ENCODE assay signal across 9 mouse cellular contexts in genomic region chr2:126599005-126599404, GRCm38 (mm10). TPM values are rescaled to one million over a fixed set of nuclear protein-coding genes. Genes with fewer than 3 reads are reported as not detected.
DNase-seq lines count a peak whose midpoint lies in the region; ATAC-seq and TF ChIP-seq lines count a peak whose summit lies in the region.
"Had no signal": no experiment of that assay in that cellular context is flagged by ENCODE, and none has a peak within 500 bp of the region (broad histone marks: within the 10 kb centered on the region; RNA-seq: fewer than 3 reads in every experiment).

No protein-coding gene starts in this region.

- H3K27me3 ChIP-seq in heart, embryonic 11.5 days (ENCODE audit: control insufficient read depth, insufficient read depth, low read length) = no peaks in the 10 kb centered on the region
- H3K27me3 ChIP-seq in liver, adult 2 months (ENCODE audit: control insufficient read depth, insufficient read depth, low read length) = no peaks in the 10 kb centered on the region
- H3K27me3 ChIP-seq: lung, embryonic 15.5 days had no signal

- no peak overlapping the region for H3K27ac ChIP-seq in heart, embryonic 11.5 days (ENCODE audit: low read depth, low read length)
- no peak overlapping the region for H3K27ac ChIP-seq in liver, adult 2 months (replicated peaks; ENCODE audit: insufficient read depth, low read depth, low read length)
- H3K27ac ChIP-seq: lung, embryonic 15.5 days had no signal

- TF ChIP-seq CTCF in brain, embryonic 14.5 days (IDR thresholded peaks at IDR 0.05; ENCODE audit: borderline replicate concordance, extremely low read depth, insufficient read depth, insufficient read length) = peak; percentile 36; the same call in 1 of the 2 replicates
- peak; percentile 24 for TF ChIP-seq CTCF in liver, adult 2 months (IDR thresholded peaks at IDR 0.05; ENCODE audit: low read depth, low read length)

- no peaks in the 10 kb centered on the region for H3K79me2 ChIP-seq in liver, adult 2 months (ENCODE audit: control insufficient read depth, insufficient read depth, low read length)

- no peaks in the 10 kb centered on the region for H3K36me3 ChIP-seq in heart, embryonic 11.5 days (ENCODE audit: control insufficient read depth, insufficient read depth, low read length)
- no peaks in the 10 kb centered on the region; the same call in 1 of the 2 replicates for H3K36me3 ChIP-seq in liver, adult 2 months (ENCODE audit: control insufficient read depth, insufficient read depth, low read length)
- H3K36me3 ChIP-seq: lung, embryonic 15.5 days had no signal

- H3K9me3 ChIP-seq in heart, embryonic 11.5 days (replicated peaks; ENCODE audit: control insufficient read depth, low read length) = no peaks in the 10 kb centered on the region
- H3K9me3 ChIP-seq: lung, embryonic 15.5 days had no signal

- H3K9ac ChIP-seq in heart, embryonic 11.5 days (ENCODE audit: low read depth, low read length) = no peak overlapping the region
- no peak overlapping the region for H3K9ac ChIP-seq in liver, adult 2 months (ENCODE audit: low read depth, low read length)
- H3K9ac ChIP-seq: lung, embryonic 15.5 days had no signal

- no peak for ATAC-seq in heart, embryonic 11.5 days (replicated peaks; ENCODE audit: insufficient number of reproducible peaks, low FRiP score, low TSS enrichment)

- no peak for TF ChIP-seq POLR2A in brain, embryonic 14.5 days (IDR thresholded peaks at IDR 0.05; ENCODE audit: borderline replicate concordance, extremely low read depth, insufficient read depth, insufficient read length, poor library complexity, severe bottlenecking)
- no peak for TF ChIP-seq POLR2A in liver, adult 2 months (IDR thresholded peaks at IDR 0.05; ENCODE audit: extremely low read depth, insufficient read depth, low read length)

- DNase-seq in heart, adult 9 months (ENCODE audit: low spot score in 2 of 2) = no peak
- DNase-seq in A20 (ENCODE audit: low read depth, low spot score) = peak; percentile 64
- DNase-seq in brain, embryonic 14.5 days (ENCODE audit: low read depth) = peak; percentile 37
- DNase-seq in liver, adult 2 months (ENCODE audit: extremely low read depth, low read depth, low spot score) = peak; percentile 27
- DNase-seq in urinary bladder, postnatal 4 days (ENCODE audit: low spot score in 2 of 2) = no peak
- no peak for DNase-seq in adrenal gland, postnatal 36 days
- DNase-seq in kidney, adult 18-20 months = no peak

- H3K4me3 ChIP-seq in heart, embryonic 11.5 days (ENCODE audit: low read depth, low read length) = no peak overlapping the region
- H3K4me3 ChIP-seq in liver, adult 2 months (ENCODE audit: insufficient read depth, low read depth, low read length) = no peak overlapping the region
- H3K4me3 ChIP-seq: lung, embryonic 15.5 days had no signal

- H3K4me2 ChIP-seq in heart, embryonic 11.5 days = peak overlapping the region; percentile 24
- H3K4me2 ChIP-seq: lung, embryonic 15.5 days had no signal

- H3K4me1 ChIP-seq in heart, embryonic 11.5 days (ENCODE audit: control insufficient read depth, insufficient read depth, low read length) = no peaks in the 10 kb centered on the region
- peaks cover 32% of the 10 kb centered on the region for H3K4me1 ChIP-seq in liver, adult 2 months (ENCODE audit: control insufficient read depth, insufficient read depth, low read length)
- H3K4me1 ChIP-seq: lung, embryonic 15.5 days had no signal

- WGBS in heart, embryonic 11.5 days (ENCODE audit: insufficient replicate concordance) = 8% methylated on average over 3 of the region's 3 CpGs
- WGBS in liver, adult 2 months = 28% methylated on average over 3 of the region's 3 CpGs

RNA-seq across cellular contexts. Expression of gene Hdc, which starts 20.1 kb away (rescaled TPM):
- polyA plus RNA-seq in heart, embryonic 11.5 days (2014; fragmentation: Nextera tagmentation; extraction: Ambion mirVana) = 3.5 and 4.3 TPM in 2 replicates
- 2.0 and 2.2 TPM in 2 replicates for polyA plus RNA-seq in brain, embryonic 14.5 days (2012; rRNA removed)
- 1.1 and 1.8 TPM in 2 replicates for total RNA-seq in liver, adult 2 months (2014; rRNA removed)
- polyA plus RNA-seq in liver, adult 2 months (2012; rRNA removed) = 0.97 and 1.7 TPM in 2 replicates
- 10 to 100 TPM in 1 of 2 experiments, 1 to 10 TPM in 1; 2.6 to 25.9 TPM for total RNA-seq in adrenal gland, postnatal 36 days (2021)

RNA-seq across cellular contexts. Expression of gene Slc27a2, which starts 46.8 kb away (rescaled TPM):
- polyA plus RNA-seq in heart, embryonic 11.5 days (2014; fragmentation: Nextera tagmentation; extraction: Ambion mirVana) = 0.42 and 1.4 TPM in 2 replicates
- polyA plus RNA-seq in brain, embryonic 14.5 days (2012; rRNA removed) = 9.4 and 10.2 TPM in 2 replicates
- total RNA-seq in liver, adult 2 months (2014; rRNA removed) = 1,190 and 1,397 TPM in 2 replicates
- 912 and 1,036 TPM in 2 replicates for polyA plus RNA-seq in liver, adult 2 months (2012; rRNA removed)
- 10 to 100 TPM; 10.2 to 40.8 TPM for total RNA-seq in adrenal gland, postnatal 36 days (2021)

Comparison
In these comparisons a context has a peak if more than half of its experiments do, and no peak if none do; other contexts are left out.
1. DNase-seq: peak in A20 (single experiment), brain, embryonic 14.5 days (single experiment) and liver, adult 2 months (single experiment); none in heart, adult 9 months (0 of 2), urinary bladder, postnatal 4 days (0 of 2), adrenal gland, postnatal 36 days (0 of 2) and kidney, adult 18-20 months (single experiment).
2. RNA of gene Slc27a2, which starts 46.8 kb away (polyA plus RNA-seq): 912 to 1,036 TPM in liver, adult 2 months; 9.4 to 10.2 TPM in brain, embryonic 14.5 days and 0.42 to 1.4 TPM in heart, embryonic 11.5 days; every median in the first group is over 10 times any median in the second.